Mouse (Mus musculus): ENCODE results near the gene Lrrc42.

Lrrc42 gene

DNA sequence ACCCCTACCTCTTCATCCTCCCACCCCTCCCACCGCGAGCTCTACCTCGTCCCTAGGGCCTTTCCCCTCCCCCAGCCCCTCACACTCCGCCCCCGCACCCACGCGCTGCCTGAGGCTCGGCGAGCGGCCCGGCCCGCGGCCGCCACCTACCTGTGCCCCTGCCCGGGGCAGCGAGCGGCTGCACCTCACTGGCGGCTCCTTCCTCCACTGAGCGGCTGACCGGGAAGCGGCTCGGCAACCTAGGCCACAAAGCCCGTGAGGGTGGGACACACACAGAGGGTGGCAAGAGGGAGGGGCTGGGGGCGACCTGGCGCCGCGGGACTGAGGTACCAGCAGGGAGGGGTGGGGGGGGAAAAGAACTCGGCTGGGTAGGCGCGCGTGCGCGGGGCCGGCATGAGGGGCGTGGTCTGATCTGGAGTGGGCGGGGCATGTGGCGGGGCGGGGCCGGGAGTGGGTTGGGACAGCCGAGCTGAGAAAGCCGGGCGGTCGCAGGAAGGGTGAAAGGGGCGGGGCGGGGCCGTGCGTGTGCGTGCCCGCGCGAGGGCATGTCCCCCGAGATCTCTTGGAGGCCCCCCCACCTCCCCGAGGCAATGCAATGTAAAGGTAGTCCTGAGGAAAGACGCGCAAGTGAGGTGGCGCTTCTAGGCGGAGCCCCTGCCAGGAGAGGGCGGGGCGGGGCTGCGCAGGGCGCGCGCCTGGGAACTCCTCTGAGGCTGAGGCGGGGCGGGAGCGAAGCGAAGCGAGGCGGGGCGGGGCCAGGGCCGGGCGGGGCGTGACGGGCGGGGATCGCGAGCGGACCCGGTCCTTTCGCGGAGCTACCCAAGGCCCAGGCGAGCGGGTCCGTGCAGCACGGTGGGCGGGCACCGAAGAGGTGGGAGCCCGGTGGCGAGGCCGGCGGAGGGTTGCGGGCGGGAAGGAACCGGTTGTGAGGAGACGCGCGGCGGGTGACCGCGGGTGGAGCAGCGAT, at the start of gene Lrrc42, which contains the start of gene Hspb11:
Gene Lrrc42 (minus strand): TSS at position 408 of the 967 bp plus-strand sequence.
Gene Hspb11 (plus strand): TSS at position 469 of the 967 bp plus-strand sequence.
- DNase-seq (ENCODE audit: low spot score), result peak; percentile 88

DNA sequence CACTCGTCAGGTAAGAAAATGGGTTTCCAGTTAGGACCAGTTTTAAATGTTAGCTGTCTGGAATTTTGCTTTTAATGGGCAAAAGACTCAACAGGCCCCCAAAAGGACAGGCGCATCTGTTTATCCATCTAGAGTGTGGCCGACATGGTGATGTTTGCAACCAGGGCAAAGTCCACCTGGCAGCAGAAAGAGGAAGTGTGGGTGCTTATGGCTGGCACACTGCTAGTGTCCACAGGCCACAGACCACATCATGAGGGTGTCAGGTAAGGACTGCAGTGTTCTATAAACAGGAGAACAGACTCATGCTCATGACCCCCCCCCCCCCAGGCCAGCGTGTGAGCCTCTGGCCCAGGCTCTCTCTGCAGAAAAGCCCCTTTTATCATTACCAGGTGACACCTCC, 49.5 kb upstream of the Lrrc42 start:
- no peak for DNase-seq (ENCODE audit: low spot score)

DNA sequence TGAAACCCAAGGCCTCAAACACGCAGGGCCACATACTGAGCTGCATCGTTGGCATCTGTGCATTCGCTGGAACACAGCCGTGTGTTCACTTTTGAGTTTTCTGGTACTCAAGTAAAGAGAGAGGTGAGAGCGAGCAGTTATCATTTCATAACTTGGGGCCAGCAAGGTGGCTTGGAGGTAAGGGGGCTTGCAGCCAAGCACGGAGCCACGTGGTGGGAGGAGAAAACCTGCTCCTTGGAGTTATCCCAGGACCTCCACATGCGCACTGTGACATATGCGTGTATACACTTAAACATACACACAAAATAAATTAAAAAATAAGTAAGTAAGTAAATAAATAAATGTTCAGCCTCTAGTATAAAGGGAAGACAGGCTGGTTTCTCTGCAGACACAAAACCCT, 48.9 kb upstream of the Lrrc42 start:
- DNase-seq (ENCODE audit: low spot score), result no peak

DNA sequence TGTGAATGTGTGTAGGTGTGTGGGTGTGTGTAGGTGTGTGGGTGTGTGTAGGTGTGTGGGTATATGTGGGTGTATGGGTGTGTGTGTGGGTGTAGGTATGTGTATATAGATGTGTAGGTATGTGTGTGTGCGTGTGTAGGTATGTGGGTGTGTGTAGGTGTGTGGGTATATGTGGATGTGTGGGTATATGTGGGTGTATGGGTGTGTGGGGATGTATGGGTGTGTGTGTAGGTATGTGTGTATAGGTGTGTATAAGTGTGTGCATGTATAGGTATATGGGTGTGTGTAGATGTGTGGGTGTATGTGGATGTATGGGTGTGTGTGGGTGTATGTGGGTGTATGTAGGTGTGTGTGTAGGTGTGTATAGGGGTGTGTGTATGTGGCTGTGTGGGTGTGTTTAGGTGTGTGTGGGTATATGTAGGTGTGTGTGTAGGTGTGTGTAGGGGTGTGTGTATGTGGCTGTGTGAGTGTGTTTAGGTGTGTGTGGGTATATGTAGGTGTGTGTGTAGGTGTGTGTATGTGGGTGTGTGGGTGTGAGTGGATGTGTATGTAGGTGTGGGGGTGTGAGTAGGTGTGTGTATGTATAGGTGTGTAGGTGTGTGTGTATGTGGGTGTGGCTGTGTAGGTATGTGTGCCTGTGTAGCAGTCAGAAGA, 47.7 kb upstream of the Lrrc42 start:
- DNase-seq (ENCODE audit: low spot score), result no peak

DNA sequence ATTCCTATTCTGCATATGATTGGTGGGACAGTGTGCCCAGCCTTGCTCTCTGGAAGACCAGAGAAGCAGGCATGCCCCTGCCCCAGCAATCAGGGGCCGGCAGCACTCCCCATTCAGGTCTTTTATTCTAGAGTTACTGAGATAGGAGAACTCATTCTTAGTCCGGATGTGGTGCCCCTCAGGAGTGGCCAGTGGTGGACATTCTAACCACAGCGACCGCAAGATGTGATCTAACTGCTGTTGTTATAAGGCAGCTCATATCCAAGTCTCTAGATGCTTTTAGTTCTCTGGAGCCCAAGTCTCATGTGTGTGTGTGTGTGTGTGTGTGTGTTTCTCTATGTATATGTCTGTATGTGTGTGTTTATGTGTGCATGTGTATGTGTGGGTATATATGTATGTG, 47.0 kb upstream of the Lrrc42 start:
- DNase-seq (ENCODE audit: low spot score), result no peak

DNA sequence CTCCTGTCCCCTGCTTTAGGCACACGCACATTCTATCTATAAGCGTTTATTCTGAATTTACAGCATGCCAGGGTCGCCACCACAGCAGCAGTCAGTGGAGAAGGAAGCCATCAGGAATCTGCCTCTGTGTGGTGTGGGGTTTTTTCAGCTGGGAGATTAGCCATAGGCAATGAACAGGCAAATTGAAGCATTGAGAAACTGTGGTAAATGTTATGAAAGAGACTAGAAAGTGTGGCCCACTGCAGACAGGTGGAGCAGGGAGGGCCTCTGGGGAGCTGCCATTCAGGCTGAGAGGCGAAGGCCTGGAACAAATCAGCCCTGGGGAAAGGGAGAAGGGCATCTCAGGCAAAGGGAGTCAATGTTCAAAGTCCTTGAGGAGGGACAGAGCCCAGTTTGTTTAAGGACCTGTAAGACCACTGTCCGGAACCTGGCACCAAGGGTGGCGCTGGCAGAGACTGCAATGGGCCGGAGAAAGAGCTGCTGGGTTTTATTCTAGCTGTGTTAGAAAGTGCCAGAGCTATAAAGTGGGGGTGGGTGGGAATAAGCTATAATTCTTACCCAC, 46.5 kb upstream of the Lrrc42 start:
- no peak for DNase-seq (ENCODE audit: low spot score)

DNA sequence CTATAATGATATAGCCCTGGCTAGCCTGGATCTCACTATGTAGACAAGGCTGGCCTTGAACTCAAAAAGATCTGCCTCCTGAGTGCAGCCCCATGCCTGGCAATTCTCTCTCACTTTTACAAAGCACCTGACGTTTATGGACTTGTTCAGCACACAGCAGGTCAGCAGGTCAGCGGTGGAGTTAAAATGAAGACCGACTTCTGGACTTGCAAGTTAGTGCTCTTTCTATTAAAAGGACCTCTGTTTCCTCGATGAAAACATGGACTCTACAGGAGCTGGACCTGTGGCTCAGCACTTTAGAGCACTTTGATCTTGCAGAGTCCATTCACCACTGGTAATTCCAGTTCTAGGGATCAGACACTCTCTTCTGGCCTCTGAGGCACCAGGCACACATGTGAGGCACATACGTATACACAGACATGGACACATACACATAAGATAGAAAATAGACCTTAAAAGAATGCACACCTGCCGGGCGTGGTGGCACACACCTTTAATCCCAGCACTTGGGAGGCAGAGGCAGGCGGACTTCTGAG, 44.8 kb upstream of the Lrrc42 start:
- no peak for DNase-seq (ENCODE audit: low spot score)

DNA sequence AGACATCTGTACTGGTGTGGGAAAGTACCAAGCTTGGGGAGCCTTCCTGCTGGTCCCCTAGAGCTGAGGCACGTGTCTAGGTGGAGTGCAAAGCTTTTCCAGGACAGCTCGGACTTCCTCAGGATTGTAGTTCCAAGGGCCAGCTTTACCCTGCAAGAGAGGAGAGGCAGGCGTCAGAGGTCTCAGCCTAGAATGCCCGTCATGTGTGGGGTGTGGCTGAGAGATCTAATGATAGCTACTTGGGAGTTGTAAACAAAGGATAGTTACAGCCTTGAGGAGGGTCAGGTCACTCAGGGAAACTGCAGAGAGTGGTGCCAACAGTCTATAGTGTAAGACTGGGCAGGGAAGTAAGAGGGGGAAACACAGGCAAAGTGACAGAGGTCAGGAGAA, 38.9 kb upstream of the Lrrc42 start:
- DNase-seq (ENCODE audit: low spot score), result no peak

DNA sequence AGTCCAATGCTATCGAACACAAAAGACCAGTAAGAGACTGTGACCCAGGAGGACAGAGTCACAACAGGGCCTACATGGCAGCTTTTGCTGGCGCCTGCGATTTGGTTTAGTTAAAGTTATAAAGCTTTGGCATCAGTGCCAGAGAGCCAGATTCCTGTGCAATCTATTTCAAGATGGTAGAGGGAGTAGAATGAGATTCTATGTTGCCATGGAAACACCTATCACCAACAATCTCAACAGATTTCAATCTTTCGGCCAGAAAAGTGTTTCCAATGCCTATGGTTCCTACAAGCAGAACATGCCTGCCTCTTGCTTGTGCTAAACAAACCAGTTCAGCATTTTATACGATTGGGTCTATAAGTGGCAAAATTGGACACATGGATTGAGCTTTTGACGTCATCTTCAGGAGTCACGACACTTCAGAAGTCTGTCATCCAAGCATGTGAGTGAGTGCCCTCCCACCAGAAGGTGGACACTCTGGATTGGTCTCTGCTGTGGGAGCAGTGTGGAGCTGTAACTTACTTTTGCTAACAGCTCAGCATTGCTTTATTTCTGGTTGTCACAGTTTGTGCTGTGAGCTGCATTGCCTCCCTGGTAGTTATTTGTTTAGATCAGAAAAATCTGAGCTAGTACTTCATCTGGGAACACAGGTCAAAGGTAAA, 38.4 kb upstream of the Lrrc42 start:
- no peak for DNase-seq (ENCODE audit: low spot score)

DNA sequence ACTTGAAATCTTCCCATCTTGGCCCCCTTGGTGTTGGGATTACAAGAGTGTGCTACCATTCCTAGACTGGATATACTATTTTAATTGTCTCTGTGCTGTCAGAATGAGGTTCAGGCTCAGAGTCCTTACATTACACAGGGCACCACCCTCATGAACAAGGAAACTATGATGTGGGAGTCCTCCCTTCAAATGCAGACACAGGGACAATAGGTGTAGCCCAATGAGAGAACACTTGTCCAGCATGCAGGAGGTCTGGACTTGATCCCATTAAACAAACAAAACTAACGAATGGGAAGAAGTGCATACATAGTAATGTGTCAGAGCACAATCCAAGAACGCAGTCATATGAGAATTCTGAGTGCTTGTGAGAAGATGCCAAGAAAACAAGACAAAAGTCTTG, 34.2 kb upstream of the Lrrc42 start:
- DNase-seq (ENCODE audit: low spot score), result no peak

DNA sequence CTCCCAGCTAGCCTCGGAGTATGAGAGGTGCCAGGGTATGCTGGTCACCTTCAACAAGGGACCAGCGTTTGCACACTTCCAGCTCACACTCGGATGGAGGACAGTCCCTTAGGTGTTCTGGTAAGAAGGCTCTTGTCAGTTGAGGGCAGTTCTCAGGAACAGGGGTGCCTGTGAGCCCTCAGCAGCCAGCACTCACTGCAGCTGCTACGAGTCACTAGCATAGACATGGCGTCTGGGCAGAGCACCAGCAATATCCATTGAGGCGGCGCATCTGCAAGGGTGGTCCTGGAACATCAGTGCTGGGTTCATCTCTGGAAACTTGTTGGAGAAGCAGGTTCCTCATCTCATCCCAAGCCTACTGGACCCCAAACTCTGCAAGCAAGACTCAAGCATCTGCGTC, 33.1 kb upstream of the Lrrc42 start:
- no peak for DNase-seq (ENCODE audit: low spot score)

DNA sequence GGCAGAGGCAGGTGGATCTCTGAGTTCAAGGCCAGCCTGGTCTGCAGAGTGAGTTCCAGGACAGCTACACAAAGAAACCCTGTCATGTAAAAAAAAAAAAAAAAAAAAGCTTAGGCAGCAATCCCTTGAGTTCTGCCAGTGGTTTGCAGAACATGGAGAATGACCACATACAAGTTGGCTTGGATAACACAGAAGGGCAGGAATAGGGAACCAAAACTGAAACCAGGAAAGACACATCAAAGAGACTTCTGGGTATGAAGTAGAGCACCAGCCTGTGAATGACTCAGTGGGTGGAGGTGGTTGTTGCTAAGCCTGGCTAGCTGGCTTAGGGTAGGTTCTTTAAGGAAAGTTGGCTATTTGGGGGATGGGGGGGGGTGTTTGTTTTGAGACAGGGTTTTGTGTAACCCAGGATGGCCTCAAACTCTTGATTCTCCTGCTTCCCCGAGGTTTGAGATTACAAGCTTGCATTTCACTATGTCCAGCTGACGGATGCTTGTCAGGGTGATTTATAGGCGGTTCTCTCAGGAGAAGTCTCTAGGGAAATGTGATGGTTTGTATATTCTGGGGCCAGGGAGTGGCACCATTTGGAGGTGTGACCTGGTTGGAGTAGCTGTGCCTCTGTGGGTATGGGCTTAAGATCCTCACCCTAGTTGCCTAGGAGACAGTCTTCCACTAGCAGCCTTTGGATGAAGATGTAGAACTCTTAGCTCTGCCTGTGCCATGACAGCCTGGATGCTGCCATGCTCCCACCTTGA, 32.3 kb upstream of the Lrrc42 start:
- DNase-seq (ENCODE audit: low spot score), result no peak

DNA sequence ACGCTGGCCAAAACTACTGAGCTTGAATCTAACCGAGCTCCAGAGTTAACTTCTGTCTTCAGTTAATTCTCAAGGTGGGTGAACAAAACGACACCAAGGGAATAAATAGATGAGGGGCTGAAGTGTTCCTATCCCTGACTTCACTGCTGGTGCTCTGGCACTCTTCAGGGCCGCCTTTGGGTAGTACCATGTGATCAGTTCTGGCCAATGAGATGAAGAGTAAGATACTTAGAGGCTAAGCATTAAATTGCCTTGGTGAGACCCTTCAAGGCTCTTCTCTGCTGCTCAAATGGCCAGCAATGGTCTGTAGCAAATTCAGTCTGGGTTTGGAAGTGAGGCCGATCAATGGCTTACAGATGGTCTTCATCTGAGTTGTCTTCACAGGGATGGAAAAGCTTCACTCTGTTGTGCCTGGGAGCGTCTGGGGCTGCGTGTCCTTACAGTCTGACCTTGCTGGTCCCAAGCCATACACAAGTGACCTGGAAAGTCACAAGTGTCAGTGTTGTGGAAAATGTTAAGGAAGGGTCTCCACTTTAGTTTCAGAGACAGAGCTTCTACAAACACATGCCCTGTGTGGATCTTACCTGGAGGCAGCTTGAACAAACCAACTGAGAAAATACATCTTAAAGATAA, 27.6 kb upstream of the Lrrc42 start:
- no peak for DNase-seq (ENCODE audit: low spot score)

DNA sequence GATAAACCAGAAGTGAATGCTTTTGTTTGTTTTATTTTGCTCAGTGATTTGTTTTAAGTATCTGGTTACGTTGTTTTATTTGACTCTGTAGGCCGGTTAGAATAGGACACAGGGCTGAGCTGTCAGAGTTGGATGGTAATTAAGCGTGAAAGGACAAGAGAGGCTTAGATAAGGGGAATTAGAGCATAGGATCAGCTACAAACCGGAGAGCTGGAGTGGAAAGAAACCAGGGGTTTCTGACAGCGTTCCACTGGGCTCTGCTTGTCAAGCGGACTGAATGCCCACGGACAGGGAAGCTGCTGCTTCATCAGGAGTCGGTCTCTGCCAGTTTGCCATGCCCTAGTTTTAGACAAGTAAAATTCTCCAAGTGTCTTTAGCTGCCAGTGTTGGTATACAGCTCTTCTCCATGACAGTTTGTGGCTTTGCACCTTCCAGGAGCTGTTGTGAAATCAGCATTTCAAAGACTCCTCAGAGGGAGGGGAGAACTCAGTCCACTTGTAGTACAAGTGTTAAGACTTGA, 24.9 kb upstream of the Lrrc42 start:
- no peak for DNase-seq (ENCODE audit: low spot score)

DNA sequence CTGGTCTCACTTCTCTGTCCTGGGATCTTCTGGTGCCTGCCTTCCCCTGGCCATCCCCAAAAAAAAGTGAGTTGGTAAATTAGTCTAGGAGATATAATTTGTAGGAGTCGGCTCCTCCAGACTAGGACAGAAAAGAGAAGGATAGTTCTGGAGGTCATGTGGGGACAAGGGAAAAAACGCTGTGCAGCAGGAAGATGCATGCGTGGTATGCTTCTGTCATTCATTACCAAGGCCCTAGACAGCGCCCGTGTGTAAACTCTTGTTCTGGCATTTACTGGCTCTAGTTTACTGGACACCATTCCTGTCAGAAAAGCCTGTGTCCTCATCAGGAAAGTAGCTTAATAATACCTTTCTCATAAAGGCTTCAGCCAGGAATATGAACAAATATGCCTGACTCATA, 21.2 kb upstream of the Lrrc42 start:
- DNase-seq (ENCODE audit: low spot score), result no peak

DNA sequence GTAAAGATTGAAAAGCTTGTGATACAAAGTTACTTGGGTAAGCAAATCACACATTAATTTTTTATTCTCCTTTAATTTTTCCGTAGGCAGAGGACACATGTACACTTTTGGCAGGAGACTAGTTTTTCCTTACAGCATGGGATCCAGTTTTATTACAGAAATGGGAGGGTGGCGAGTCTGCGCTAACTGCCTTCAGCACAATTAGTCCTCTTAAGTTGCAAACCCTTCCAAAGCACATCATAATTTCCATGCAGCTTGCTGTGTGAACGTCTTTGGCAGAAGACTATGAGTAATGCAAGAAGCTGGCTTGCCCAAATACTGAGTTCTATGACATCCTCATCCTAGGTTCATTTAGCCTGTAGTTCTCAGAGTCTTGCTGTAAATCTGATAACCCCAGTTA, 20.4 kb upstream of the Lrrc42 start:
- no peak for DNase-seq (ENCODE audit: low spot score)

DNA sequence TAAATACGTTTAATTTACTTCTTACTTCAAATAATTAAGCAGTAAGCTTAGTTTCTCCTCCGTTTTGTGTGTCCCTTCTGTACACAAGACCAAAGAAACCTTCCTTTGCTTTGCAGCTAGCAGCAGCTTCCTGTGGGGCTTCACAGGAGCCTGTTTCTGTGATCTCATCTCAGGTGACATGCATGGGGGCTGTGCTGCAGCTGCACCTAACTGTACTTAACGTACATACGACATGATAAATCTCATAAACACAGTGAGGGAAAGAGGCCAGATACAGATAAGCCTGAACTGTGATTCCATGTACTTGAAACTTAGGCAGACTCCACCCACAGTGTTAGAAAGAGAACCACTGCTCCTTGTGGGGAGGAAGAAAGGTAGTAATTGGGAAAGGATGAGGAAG, 6.7 kb upstream of the Lrrc42 start:
- no peak for DNase-seq (ENCODE audit: low spot score)

DNA sequence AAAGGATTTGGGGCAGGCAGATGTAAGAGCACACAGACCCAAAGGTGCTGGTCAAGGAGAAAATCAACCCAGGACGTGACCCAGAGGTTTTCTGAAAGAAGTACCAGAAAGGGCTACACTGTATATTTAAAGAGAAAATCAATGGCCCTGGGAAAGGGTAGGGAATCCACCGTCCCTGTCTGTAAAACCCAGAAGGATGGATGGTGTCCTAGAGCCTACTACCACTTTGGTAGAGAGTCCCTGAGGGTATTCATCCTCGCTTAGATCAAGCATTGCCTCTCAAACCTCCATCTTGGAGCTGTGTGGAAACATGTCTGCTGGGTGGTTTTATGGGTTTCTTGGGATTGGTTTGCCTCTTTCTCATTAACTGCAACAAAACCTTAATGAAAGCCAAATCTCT, 1.1 kb upstream of the Lrrc42 start:
- DNase-seq (ENCODE audit: low spot score), result no peak

DNA sequence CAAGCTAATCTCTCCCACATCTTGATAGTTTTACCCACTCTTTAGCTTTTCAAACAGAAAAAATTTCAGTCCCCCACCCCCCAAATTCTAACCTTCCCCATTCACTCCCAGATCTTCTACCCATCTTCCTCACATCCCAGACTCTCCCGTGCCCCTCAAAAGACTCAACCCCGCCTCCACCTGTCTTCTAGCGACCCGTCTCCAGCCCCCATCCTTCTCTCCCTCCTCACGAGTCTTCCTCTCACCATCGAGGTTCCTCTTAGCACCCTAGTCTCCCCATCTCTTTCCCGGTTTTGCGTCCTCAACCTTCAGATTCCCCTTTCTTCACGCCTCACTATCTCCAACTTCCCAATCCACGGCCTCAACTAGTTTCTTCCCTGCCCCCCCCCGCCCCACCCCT, 810 bp downstream of the Lrrc42 start:
- no peak for DNase-seq (ENCODE audit: low spot score)

DNA sequence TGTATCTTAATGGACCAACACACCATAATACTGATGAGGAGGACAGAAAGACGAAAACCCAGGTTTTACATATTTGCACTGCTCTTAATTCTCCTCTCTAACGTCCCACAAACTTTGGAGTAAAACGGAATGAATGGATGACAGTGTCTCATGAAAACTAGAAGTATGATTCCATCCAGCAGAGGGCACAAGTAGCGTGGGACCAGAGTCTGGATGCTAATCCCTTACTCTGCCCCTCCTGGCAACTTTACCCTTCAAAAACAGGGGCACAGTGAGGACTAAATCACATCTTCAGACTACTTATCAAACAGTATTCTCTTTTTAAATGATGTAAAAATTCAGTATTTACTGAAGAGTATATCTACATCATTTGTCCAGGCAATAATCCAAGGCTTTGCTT, 2.8 kb downstream of the Lrrc42 start:
- DNase-seq (ENCODE audit: low spot score), result no peak

DNA sequence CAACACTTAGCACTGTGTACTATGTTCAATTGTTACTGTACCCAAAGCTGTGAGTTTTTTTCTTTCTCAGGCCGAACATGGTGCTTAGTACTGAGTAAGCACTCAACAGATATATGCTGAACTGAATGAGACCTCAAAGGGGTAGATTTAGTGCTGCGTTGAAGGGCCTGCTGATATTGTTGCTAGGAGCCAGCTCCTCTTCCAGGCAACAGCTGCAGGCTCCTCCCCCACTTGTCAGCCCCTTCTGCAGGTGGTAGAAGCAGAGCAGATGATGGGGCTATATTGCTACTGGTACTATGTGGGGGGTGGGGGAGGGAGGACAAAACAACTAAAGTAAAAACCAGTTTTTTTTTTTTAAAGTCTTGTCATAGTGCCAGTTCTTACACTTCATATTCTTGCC, 3.9 kb downstream of the Lrrc42 start:
- no peak for DNase-seq (ENCODE audit: low spot score)

Measured in ovary, postnatal 10 days (tissue).